Mouse (Mus musculus) yolk sac, embryonic 10.5 days (tissue): ENCODE results near the gene Cmya5.
A peak's percentile ranks its signal among the peaks of the same experiment; 100 is the strongest.
"Not testable (repeated sequence)": the region's sequence is repeated elsewhere in the genome, so short reads cannot be mapped to it uniquely, and the experiment has no call there.

Experiments used
- DNase-seq: peaks from one replicate; pipeline ENCODE4 v3.0.0-alpha.2; 2017; ENCODE audit warnings: low spot score

Gene Cmya5

DNA sequence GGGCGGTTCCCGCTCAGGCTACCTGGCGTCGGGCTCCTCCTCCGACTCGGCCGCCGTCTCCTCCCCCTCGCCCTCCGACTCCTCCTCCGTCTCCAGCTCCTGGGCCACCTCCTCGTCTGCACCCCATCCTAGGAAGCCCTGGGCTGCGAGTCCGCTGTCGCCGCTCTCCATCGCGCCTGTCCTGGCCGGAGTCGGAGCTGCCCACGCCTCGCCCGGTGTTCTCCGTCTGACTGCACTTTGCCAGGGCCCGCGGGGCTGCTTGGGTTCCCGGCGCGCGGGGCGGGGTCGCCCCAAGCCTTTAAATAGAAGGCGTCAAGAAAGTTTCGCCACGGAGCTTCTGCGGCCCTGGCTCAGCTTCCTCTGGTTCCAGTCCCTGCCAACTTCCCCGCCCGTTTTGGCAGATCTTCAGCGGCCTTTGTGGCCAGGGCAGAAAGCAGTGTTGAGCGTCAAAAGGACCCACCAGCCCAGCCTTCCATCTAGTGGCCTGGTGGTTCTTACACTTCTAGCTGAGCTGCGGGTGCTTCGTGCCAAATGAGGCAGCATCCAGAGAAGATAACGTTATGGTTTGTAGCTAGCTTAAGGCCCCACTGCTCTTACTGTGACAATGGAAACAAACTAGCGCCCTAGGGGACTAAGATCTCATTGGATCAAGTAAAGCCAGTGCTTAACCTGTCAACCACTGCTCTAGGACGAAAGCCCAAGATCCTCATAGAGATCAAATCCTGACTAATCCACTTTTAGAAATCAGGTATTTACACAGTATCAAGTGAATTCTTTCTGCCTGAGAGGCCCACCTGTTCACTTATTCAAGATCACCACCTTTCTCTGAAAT lies at the start of gene Cmya5:
Gene Cmya5 (minus strand): TSS at position 389 of the 832 bp plus-strand sequence.
- peak; percentile 88 for DNase-seq

GRCm38 (mm10) chr13:93192646-93193026 lies 48.1 kb upstream of the Cmya5 start:
- DNase-seq, result no peak

DNA sequence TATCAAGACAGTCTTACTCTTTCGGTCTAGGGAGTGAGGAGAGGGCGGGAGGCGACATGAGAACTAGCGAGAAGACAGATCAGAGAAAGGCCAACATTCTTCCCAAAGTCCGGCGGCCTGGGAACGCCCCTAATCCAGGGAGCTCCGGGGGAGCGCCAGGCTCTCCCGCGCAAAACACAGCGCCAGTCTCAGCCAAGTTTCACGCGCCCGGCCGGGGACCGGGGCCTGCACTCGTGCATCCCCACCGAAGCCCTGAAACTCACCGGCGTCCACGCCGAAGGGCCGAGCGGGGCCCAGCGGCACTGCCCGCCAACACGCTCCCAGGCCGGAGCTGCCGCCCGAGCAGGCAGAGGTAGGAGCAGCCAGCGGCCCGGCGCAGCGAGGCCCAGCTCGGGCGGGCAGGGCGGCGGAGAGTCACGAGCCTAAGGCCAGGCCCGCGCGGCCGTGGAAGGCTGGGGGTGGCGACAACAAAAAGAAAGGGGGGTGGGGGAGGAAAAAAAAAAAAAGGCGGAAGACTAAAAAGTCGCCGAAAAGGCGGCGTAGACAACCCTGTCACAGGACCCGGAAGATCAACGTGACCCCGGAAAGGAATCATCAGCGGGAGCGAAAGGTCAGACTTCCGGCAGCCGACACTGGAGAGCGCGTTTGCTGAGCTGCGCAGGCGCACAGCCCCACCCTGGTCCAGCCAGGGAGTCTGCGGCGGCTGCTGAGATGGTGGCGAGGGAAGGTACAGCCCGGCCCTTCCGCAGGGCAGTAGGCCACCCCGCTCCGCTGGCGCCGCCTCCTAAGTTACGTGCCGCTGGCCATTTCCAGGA lies 47.5 kb upstream of the Cmya5 start, which contains the start of gene Tent2:
Gene Tent2 (minus strand): TSS at position 555 of the 815 bp plus-strand sequence.
- peak; percentile 96 for DNase-seq

DNA sequence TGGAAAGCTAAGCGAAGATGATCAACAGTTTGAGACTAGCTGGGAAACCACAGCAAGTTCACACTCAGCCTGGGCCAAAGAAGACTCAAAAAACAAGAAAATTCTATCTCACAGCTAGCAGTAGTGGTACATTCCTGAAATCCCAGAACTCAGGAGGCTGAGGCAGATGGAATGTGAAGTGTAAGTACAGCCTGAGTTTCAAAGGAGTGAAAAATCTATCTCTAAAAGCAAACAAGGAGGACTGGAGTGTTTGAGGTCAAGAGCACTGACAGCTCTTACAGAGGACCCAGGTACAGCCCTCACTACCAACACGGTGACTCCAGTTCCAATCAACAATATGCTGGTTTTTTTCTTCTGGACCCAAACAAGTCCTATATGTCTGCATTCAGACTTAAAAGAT lies 44.9 kb upstream of the Cmya5 start:
- peak; percentile 23 for DNase-seq

DNA sequence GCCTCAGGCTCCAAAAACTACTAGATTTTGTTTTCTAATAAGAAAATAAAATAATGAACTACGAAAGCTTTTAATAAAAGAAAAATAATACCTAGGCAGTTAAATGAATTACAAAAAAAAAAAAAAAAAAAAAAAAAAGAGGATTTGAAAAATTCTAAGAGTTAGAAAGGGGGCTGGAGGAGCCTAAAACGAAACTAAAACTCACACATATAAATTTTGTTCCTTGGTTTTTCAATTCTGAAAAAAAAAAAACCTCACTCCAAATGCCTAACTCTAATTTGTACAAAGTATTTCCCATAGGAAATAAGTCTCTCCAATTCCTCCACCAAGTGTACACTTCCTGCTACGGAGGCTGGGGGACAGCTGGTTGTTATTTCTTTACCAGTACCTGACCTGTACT lies 44.2 kb upstream of the Cmya5 start:
- no peak for DNase-seq

DNA sequence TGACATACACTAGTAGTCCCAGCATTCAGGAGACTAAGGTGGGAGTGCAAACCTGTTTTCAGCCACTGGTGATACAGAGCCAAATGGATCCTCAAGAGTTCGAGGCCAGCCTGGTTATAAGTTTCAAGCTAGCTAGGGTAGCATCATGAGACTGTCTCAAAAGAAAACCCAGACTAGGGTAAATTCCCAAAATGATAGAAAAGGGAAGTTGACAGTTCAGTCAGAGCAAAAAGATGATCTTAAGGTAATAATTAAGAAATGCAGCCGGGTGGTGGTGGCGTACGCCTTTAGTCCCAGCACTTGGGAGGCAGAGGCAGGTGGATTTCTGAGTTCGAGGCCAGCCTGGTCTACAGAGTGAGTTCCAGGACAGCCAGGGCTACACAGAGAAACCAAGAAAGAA lies 43.3 kb upstream of the Cmya5 start:
- DNase-seq, result not testable (repeated sequence)

GRCm38 (mm10) chr13:93180351-93180750 lies 35.8 kb upstream of the Cmya5 start:
- DNase-seq, result no peak

DNA sequence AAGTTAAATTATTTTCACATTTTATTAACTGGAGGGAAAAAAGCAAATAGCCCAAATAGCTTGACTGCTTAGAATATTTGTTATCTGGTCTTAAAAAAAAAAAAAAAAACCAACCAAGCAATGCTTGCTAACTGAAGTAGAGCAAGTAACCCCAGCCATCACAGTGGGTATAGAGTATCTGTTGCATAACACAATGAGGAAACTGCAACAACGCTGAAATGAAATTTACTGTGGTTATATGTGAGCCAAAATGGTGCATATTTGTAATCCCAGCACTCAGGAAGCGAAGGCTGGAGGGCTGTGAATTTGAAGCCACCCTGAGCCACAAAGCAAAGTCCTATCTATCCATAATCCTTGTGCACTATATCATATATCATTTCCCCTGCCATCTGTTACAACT lies 35.0 kb upstream of the Cmya5 start:
- no peak for DNase-seq

GRCm38 (mm10) chr13:93177571-93177970 lies 33.0 kb upstream of the Cmya5 start:
- DNase-seq, result no peak

GRCm38 (mm10) chr13:93163303-93163702 lies 18.8 kb upstream of the Cmya5 start:
- no peak for DNase-seq

DNA sequence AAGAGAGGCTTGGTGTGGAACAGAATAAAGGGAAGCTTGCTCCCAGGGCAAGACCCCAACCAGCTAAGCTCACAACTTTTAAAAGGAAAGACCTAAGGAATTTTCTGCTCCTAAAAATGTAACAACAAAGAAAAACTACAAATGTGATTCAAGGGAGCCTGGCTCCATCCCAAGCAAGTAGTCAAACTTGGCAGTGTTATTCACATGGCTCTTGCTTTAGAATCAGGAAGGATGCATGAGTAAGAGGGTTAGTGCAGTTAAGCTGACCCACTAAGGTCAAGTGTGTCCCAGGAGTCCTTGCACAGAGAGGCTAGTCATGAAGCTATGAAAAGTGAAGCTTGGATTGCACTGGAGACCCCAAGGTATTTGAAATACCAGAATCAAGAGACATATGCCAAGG lies 17.9 kb upstream of the Cmya5 start:
- DNase-seq, result no peak

DNA sequence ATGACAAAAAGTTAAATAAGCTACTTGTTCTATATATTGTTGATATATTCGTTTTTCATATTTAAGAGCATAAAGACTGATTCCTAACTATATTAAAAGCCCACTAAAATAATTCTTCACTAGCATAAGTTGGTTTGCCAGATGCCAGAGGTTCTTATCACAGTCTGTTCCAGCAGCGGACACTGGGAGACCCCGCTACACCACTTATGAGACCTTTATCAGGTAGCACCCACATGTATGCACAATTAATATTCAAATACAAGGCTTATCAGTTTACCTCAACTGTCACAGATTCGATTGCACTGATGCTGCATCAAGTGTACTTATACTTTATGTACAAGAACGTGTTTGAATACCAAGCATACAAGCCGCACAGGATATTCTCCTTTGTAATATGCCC lies 13.7 kb upstream of the Cmya5 start:
- no peak for DNase-seq

GRCm38 (mm10) chr13:93153280-93153679 lies 8.8 kb upstream of the Cmya5 start:
- no peak for DNase-seq

DNA sequence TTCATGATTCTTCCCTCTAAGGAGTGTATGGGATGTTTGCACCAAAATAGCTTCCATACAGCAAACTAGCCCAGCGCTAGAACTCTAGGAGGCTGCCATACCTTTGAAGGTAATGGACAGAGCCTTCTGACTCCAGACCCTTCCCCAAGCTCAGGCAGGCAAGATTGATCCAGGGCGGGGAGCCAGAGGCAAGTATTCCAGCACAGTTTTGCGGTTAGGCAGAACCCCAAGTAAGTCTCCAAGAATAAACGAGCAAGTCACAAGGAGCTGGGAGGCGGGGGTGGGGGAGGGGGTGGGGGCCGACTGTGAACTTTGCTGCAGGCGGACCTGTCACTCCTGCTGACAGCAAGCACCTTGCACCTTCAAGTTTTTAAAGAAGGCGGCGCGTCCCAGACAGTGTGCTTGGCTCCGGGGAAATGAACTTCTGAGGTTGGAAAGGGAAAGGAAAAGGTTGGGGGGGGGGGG lies 673 bp downstream of the Cmya5 start:
- no peak for DNase-seq

- DNase-seq, result no peak
These were observed 3.3 kb downstream of the Cmya5 start for GRCm38 (mm10) chr13:93141184-93141583.

DNA sequence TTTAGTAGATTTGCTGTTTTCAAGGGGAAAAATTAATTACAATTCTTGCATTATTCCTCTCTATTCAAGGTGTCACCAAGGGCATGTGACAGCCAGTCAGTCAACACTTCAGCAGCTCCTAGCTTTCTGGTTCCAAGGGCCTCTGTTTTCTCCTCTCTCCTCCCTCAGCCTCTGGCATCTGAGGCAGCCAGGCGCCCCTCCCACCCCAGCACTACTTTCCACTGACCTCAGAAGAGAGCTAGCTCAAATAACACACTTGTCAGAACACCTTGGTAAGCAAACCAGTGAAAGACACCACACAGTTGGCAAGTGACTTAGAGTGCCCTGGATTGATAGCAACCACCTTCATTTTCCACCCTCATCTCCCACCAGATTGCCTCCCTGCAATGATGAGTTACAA lies 6.5 kb downstream of the Cmya5 start:
- no peak for DNase-seq

- no peak for DNase-seq
These were observed 7.4 kb downstream of the Cmya5 start for GRCm38 (mm10) chr13:93137098-93137497.

DNA sequence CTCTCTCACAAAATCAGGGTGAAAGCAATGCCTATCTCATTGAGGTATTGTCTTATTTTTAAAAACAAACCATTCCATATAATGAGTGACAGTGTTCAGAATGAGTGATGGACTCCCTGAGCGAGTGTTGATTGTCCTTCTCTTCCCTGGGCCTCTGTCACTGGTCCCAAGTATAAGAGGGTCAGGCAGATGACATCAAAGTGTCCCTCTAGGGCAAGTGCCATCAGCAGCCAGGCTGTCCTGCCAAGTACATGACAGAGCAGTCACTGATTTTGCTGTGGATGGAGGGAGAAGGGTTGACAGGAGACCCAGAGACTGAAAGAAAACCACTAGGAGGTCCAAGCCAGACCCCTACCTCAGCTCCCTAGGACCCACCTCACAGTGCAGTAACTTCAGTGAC lies 8.3 kb downstream of the Cmya5 start:
- no peak for DNase-seq

DNA sequence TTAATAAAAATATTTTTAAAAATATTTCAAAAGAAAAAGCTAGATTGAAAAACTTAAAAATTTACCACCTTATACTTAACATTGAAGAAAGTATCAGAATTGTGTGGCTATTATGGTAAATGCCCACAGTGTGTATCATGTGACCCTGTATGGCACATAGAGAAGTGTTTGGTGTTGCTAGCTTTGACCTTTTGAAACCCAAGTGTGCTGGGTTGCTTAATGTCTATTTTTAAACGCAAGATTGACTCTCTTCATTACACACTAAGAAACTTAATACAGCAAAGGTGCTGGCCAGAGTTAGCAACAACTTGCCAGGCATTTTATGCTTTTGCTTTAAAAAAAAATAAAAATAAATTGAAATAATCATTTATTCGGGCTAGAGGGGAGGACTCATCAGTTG lies 9.0 kb downstream of the Cmya5 start:
- no peak for DNase-seq

GRCm38 (mm10) chr13:93130674-93131073 lies 13.8 kb downstream of the Cmya5 start:
- no peak for DNase-seq

DNA sequence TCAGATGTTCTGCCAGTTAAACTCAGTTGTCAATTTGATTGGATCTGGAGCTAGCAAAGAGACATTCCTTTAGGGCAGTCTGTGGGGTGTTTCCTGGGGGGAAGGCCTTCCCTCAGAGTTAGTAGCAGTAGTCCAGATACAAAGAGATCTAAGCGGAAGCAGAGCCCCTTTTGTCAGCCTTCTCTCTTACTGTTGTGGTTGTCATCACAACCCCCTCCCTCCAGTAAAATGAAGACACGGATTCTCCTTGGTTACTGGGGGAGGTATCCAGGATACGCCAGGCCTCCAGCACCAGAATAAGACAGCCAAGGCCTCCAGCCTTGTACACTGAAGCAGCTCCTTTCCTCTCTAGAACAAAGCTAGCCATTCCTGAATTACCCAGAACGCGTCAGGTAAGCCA lies 15.6 kb downstream of the Cmya5 start:
- DNase-seq, result no peak

DNA sequence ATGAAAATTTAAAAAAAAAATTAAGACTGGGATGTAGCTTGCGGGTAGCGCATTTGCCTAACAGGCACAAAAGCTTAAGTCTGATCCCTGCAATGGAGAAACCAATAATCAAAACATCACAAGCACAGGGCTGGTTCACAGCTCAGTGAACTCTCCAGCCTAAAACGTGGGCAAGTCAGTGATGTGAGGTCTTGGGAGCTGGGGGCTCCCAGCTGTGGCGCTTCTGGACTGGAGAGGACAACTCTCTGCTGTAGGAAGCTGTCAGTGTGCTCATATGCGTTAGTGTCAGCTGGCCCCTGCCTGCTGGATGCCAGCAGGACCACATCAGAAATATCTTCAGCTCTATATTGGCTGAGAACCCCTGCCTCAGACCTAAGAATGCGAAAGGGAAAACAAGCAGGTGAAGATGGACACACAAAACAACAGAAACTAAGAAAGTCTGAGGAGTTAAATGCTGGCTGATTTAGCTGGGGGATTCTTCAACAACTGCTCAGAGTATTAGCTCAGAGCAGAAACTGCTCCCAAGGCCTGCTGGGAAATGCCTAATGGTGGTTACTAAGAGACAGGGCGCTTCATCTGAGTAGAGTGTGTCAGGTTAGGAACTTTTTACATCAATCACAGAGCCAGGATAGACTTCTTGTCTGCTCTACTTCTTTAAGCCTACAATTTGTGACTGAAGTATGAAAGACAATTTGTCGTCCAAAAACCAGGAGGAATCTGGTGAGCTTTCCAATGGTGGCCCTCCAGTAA lies 16.2 kb downstream of the Cmya5 start:
- no peak for DNase-seq
